Mouse (Mus musculus): ENCODE data around the gene Sprr2j-ps. TPM values are rescaled to one million over a fixed set of nuclear protein-coding genes. Genes with fewer than 3 reads are reported as not detected.

Sprr2j-ps gene
- not detected in 2 replicates for polyA plus RNA-seq (2016; fragmentation: Nextera tagmentation; extraction: Ambion mirVana)

DNA sequence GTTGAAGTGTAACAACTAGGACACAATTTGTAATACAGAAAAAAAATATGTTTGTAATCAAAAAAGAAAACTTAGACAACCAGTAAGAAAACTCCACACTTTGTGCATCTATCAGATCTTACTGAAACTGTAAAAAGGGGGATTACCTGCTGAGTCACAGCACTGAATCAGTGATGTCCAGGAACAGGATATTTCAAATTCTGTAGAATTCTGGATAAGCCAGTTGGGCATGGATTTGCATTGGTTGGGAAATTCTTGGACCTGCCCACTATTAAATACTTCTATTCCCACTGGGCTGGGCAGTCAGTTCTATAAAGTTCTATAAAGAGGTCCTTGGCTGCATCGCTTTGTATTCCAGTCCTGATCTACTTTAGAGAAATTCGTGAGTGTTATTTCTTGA, at the start of gene Sprr2j-ps:
TSS of gene Sprr2j-ps (plus strand) at position 301 of the 400 bp plus-strand sequence.
- 95% methylated on average over 2 of the region's 2 CpGs for WGBS
- Histone ChIP-seq H3K36me3 (replicated peaks) (no peaks in the 10 kb centered on the region), H3K9me3 (no peaks in the 10 kb centered on the region), H3K4me3 (no peak within 1 kb of the TSS), H3K27me3 (ENCODE audit: poor library complexity, severe bottlenecking) (no peaks in the 10 kb centered on the region), H3K4me1 (no peaks in the 10 kb centered on the region), H3K27ac (no peak within 1 kb of the TSS)
- no peak for DNase-seq (ENCODE audit: extremely low spot score, low spot score)

DNA sequence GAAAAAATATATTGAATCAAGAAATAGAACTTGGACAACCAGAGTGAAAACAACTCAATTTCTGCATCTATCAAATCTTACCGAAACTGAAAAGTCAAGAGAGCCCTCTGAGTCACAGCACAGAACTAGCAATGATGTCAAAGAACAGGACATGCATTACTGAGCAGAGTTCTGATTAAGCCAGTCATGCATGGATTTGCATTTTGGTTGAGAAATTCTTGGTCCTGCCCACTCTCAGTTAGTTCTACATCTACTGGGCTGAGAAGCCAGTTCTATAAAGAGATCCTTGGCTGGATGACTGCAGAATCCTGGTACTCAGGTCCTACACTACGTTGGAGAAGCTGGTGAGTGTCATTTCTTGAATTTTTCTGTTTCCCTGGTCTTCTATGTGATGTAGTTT, 44.3 kb upstream of the Sprr2j-ps start:
- Histone ChIP-seq H3K4me3 (no peak overlapping the region), H3K9me3 (no peaks in the 10 kb centered on the region), H3K27me3 (ENCODE audit: poor library complexity, severe bottlenecking) (no peaks in the 10 kb centered on the region), H3K36me3 (replicated peaks) (no peaks in the 10 kb centered on the region), H3K4me1 (no peaks in the 10 kb centered on the region), H3K27ac (no peak overlapping the region)
- DNase-seq (ENCODE audit: extremely low spot score, low spot score) = no peak
- 75% methylated on average over 2 of the region's 2 CpGs for WGBS

DNA sequence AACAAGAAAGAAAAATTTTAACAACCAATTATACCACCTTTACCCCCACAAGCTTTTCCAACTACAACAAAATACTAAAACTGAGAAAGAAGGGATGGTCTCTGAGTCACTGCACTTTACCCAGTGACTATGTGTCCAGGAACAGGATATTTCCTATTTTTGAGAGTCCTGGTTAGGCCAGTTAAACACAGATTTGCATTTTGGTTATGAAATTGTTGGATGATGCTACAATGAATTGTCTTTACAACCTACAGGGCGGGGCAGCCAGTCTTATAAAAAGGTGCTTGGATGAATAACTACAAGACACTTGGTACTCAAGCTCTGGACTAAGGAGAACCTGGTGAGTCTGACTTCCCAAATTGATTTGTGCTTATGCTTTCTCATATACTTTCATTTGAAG, 32.5 kb upstream of the Sprr2j-ps start, which contains the start of gene Sprr2h:
TSS of gene Sprr2h (plus strand) at position 301 of the 400 bp plus-strand sequence.
- DNase-seq (ENCODE audit: extremely low spot score, low spot score) = no peak
- H3K4me1 ChIP-seq = no peaks in the 10 kb centered on the region
- WGBS = 84% methylated on average over 1 of the region's 1 CpGs
- no peaks in the 10 kb centered on the region for H3K27me3 ChIP-seq (ENCODE audit: poor library complexity, severe bottlenecking)
- H3K36me3 ChIP-seq (replicated peaks) = no peaks in the 10 kb centered on the region
- no peaks in the 10 kb centered on the region for H3K9me3 ChIP-seq
- no peak within 1 kb of the TSS for H3K4me3 ChIP-seq
- no peak within 1 kb of the TSS for H3K27ac ChIP-seq

DNA sequence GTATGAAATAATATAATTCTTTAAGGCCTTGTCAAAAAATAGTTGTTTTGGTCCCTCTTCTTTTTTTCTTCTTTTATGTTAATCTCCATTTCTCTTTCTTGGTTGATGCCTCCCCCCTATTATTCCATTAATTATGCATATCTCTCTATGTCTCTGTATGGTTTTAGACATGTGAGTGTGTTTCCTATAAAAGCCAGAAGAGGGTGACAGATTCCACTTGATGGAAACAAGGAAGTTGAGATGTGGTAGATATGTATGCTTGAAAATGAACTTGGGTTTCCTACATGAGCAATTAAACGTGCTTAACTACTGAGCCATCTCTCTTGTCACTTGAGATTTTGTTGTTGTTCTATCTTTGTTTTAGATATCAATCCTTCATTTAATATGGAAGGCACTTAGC, 23.6 kb upstream of the Sprr2j-ps start:
- no peak for DNase-seq (ENCODE audit: extremely low spot score, low spot score)
- Histone ChIP-seq H3K36me3 (replicated peaks) (no peaks in the 10 kb centered on the region), H3K27me3 (ENCODE audit: poor library complexity, severe bottlenecking) (no peaks in the 10 kb centered on the region), H3K27ac (no peak overlapping the region), H3K4me1 (no peaks in the 10 kb centered on the region), H3K9me3 (no peaks in the 10 kb centered on the region), H3K4me3 (no peak overlapping the region)
- WGBS = 60% methylated on average over 1 of the region's 1 CpGs

DNA sequence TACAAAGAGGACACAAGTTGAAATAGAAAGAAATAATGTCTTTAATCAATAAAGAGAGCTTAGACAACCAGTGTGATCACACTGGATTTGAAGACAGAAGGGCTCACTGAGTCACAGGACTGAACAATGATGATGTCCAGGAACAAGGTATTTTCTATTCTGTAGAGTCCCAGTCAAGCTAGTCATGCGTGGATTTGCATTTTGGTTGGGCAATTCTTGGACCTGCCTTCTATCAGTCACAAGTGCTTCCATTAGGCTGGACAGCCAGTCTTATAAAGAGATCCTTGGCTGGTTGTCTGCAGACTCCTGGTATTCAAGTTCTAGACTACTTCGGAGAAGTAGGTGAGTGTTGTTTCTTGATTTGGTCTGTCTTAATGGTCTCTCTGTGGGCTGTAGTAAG, 10.2 kb upstream of the Sprr2j-ps start, which contains the start of gene Sprr2i:
TSS of gene Sprr2i (plus strand) at position 301 of the 400 bp plus-strand sequence.
- Histone ChIP-seq H3K4me3 (no peak within 1 kb of the TSS), H3K9me3 (no peaks in the 10 kb centered on the region), H3K36me3 (replicated peaks) (no peaks in the 10 kb centered on the region), H3K4me1 (no peaks in the 10 kb centered on the region), H3K27ac (no peak within 1 kb of the TSS), H3K27me3 (ENCODE audit: poor library complexity, severe bottlenecking) (no peaks in the 10 kb centered on the region)
- 96% methylated on average over 2 of the region's 2 CpGs for WGBS
- DNase-seq (ENCODE audit: extremely low spot score, low spot score) = no peak

DNA sequence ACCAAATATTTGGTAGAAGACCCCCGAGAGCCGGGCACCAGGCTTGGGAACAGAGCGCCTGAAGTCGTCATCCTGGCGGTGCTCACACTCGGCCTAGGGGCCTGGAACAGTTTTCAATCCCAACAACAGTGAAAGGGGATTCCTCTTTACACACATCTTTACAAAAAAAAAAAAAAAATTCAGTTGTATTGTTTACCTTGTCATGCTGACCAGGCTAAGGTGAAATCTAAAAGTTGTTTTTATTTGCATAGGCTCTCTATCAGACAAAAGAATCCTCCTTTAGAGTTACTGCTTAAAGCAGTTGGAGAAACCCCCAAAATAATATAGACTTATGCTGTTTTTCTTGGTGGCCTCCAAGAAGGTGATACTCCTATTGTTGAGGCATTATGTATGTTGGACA, 11.4 kb downstream of the Sprr2j-ps start, which contains the start of gene Gm9774:
TSS of gene Gm9774 (minus strand) at position 101 of the 400 bp plus-strand sequence.
- Histone ChIP-seq H3K36me3 (replicated peaks) (no peaks in the 10 kb centered on the region), H3K4me1 (no peaks in the 10 kb centered on the region), H3K4me3 (no peak within 1 kb of the TSS), H3K27ac (no peak within 1 kb of the TSS), H3K27me3 (ENCODE audit: poor library complexity, severe bottlenecking) (no peaks in the 10 kb centered on the region), H3K9me3 (no peaks in the 10 kb centered on the region)
- WGBS = 94% methylated on average over 6 of the region's 6 CpGs
- no peak for DNase-seq (ENCODE audit: extremely low spot score, low spot score)

DNA sequence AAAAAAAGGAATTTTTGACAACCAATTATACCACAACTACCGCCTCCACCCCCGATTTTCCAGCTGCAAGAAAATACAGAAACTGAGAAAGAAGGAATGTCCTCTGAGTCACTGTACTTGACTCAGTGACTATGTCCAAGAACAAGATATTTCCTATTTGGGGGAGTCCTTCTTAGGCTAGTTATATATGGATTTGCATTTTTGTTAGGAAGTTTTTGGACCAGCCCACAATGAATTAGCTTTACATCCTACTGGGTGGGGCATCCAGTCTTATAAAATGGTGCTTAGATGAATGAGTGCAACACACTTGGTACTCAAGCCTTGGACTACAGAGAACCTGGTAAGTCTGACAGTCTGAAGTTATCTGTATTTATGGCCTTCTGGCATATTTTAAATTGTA, 14.4 kb downstream of the Sprr2j-ps start, which contains the start of gene Sprr2k:
TSS of gene Sprr2k (plus strand) at position 301 of the 400 bp plus-strand sequence.
- DNase-seq (ENCODE audit: extremely low spot score, low spot score) = no peak
- 93% methylated on average over 2 of the region's 2 CpGs for WGBS
- Histone ChIP-seq H3K36me3 (replicated peaks) (no peaks in the 10 kb centered on the region), H3K27me3 (ENCODE audit: poor library complexity, severe bottlenecking) (no peaks in the 10 kb centered on the region), H3K9me3 (no peaks in the 10 kb centered on the region), H3K4me1 (no peaks in the 10 kb centered on the region), H3K27ac (no peak within 1 kb of the TSS), H3K4me3 (no peak within 1 kb of the TSS)

DNA sequence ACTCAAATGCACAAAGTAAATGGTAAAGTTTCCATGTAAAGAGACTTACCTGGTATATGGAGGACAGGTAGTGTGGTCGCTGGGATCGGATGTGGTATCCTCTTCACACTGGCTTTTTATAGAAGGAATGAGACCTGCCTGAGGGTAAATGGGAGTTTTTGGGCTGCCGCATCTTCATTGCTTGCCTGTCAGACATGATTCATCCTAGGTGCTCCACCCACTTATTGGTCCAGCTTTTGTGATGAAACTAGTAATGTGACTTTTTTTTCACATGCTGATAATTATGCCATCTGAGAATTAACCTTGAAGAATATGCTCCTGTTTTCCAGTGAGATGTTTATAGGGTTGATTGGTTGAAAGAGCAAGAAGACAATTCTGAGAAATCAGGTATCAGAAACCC, 20.8 kb downstream of the Sprr2j-ps start, which contains the start of gene Sprr1b:
TSS of gene Sprr1b (minus strand) at position 101 of the 400 bp plus-strand sequence.
- WGBS = 93% methylated on average over 3 of the region's 3 CpGs
- H3K36me3 ChIP-seq (replicated peaks) = no peaks in the 10 kb centered on the region
- no peaks in the 10 kb centered on the region for H3K4me1 ChIP-seq
- no peak within 1 kb of the TSS for H3K4me3 ChIP-seq
- H3K27me3 ChIP-seq (ENCODE audit: poor library complexity, severe bottlenecking) = no peaks in the 10 kb centered on the region
- H3K9me3 ChIP-seq = no peaks in the 10 kb centered on the region
- no peak for DNase-seq (ENCODE audit: extremely low spot score, low spot score)
- no peak within 1 kb of the TSS for H3K27ac ChIP-seq

DNA sequence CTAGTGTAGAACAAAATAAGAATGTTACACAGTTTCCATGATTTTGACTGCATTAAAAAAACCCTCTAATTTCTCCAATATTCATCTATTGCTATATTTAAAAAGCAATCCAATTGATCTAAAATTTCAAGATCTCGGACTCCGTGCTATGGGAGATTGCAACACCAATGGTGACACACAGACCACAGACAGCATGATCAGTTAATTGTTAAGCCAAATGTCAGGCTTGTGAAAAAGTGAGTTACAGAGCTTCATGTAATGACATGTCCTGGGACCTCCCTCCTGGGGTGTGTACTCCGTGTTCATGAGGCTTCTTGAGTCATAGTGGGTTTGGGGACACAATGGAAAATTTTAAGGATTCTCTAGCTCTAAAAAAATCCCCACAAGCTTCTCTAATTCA, 22.3 kb downstream of the Sprr2j-ps start:
- no peaks in the 10 kb centered on the region for H3K4me1 ChIP-seq

DNA sequence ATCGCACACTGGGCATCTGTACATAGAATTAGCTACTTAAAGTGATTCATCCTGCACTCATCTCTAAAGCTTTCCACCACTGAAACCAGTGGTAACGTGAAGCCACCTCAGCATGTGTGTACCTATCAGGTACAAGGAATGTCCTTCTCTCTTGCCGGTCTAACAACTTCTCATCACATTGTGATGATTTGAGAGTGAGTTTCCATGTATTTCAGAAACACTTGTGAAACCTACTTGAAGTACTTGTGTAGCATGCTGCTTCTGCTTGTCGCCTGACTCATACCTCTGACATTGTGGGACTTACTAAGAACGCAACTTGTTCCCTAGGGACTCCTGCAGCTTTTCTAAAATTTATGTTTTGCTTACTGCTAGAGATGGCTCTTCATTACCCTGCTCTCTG, 37.3 kb downstream of the Sprr2j-ps start:
- no peaks in the 10 kb centered on the region for H3K36me3 ChIP-seq (replicated peaks)
- no peaks in the 10 kb centered on the region for H3K9me3 ChIP-seq
- no peaks in the 10 kb centered on the region for H3K4me1 ChIP-seq
- H3K4me3 ChIP-seq = no peak overlapping the region
- no peaks in the 10 kb centered on the region for H3K27me3 ChIP-seq (ENCODE audit: poor library complexity, severe bottlenecking)
- no peak for DNase-seq (ENCODE audit: extremely low spot score, low spot score)
- WGBS = 91% methylated on average over 5 of the region's 5 CpGs
- H3K27ac ChIP-seq = no peak overlapping the region

More for the DNA sequence above, 22.3 kb downstream of the Sprr2j-ps start:
- 94% methylated on average over 3 of the region's 3 CpGs for WGBS
- no peak overlapping the region for H3K27ac ChIP-seq
- no peaks in the 10 kb centered on the region for H3K36me3 ChIP-seq (replicated peaks)
- H3K4me3 ChIP-seq = no peak overlapping the region
- H3K9me3 ChIP-seq = no peaks in the 10 kb centered on the region
- H3K27me3 ChIP-seq (ENCODE audit: poor library complexity, severe bottlenecking) = no peaks in the 10 kb centered on the region
- no peak for DNase-seq (ENCODE audit: extremely low spot score, low spot score)

DNA sequence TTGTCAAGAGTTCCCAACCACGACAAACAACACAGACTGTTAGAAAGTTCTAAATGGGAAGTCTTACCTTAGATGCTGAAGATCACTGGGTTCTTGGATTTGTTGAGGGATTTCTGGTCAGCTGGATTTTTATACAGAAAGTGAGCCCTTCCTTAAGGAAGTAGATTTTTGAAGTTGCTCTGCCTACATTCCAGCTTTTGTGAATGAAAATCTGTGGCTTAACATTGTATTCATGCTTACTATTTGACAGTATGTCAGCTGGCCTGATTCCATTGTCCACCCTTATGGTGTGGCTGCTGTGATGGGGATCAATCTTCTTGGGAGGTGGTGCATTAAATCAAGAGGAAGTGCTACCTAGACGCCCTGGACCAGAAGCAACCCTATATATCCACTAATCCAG, 40.7 kb downstream of the Sprr2j-ps start, which contains the start of gene Sprr3:
TSS of gene Sprr3 (minus strand) at position 101 of the 400 bp plus-strand sequence.
- H3K27ac ChIP-seq = no peak within 1 kb of the TSS
- H3K36me3 ChIP-seq (replicated peaks) = no peaks in the 10 kb centered on the region
- no peaks in the 10 kb centered on the region for H3K27me3 ChIP-seq (ENCODE audit: poor library complexity, severe bottlenecking)
- no peaks in the 10 kb centered on the region for H3K9me3 ChIP-seq
- 77% methylated on average over 2 of the region's 2 CpGs for WGBS
- no peak within 1 kb of the TSS for H3K4me3 ChIP-seq
- no peak for DNase-seq (ENCODE audit: extremely low spot score, low spot score)
- H3K4me1 ChIP-seq = no peaks in the 10 kb centered on the region

DNA sequence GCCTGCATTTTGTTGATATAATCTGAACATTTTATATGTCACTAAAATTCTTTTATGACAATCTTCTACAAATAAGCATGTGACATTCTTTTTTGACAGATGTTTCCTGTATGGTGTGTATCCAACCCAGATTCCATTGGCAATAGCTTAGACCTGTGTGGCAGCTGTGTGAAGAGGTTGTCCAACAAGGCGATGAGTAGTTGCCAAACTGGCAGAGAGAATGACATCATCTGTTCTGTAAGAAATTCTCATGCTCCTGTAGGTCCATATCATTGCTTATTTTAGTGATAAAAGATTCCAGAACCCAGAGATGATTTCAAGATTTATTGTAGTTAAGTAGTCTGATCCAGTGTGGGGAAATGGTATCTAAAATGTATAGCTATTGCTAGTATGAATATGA, 48.7 kb downstream of the Sprr2j-ps start:
- Histone ChIP-seq H3K27me3 (ENCODE audit: poor library complexity, severe bottlenecking) (no peaks in the 10 kb centered on the region), H3K4me3 (no peak overlapping the region), H3K9me3 (no peaks in the 10 kb centered on the region), H3K36me3 (replicated peaks) (no peaks in the 10 kb centered on the region), H3K27ac (no peak overlapping the region), H3K4me1 (peaks cover 19% of the 10 kb centered on the region)
- 85% methylated on average over 1 of the region's 1 CpGs for WGBS
- no peak for DNase-seq (ENCODE audit: extremely low spot score, low spot score)

DNA sequence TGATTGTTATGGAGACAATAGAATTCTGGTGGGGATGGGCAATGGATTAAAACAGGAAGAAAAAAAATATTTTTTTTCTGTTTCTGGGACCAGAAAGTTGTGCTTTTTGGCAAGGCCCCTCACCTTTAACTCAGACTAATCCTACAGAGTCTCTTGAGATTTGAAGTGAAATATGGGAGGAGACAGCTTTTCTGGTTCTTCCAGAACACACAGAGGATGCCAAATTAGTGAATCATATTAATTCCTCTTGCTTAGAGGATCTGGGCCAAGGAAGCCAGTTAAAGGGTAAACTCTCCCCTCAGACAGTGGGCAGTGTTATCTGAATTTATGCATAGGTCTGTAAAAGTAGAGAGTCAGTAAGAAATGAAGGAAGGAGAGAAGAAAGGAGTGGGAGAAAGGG, 49.5 kb downstream of the Sprr2j-ps start:
- H3K27ac ChIP-seq = no peak overlapping the region
- H3K4me1 ChIP-seq = peaks cover 19% of the 10 kb centered on the region
- DNase-seq (ENCODE audit: extremely low spot score, low spot score) = no peak
- H3K4me3 ChIP-seq = no peak overlapping the region
- no peaks in the 10 kb centered on the region for H3K36me3 ChIP-seq (replicated peaks)
- H3K9me3 ChIP-seq = no peaks in the 10 kb centered on the region
- H3K27me3 ChIP-seq (ENCODE audit: poor library complexity, severe bottlenecking) = no peaks in the 10 kb centered on the region
